Mouse (Mus musculus): ENCODE results near the gene Slc11a1. TPM values are rescaled to one million over a fixed set of nuclear protein-coding genes. Genes with fewer than 3 reads are reported as not detected.
A peak's percentile ranks its signal among the peaks of the same experiment; 100 is the strongest.

Slc11a1 gene
- polyA plus RNA-seq, 1 experiment from 2014 or later: 6.1 TPM

GRCm38 (mm10) chr1:74359952-74360517 lies 15.0 kb upstream of the Slc11a1 start:
- Histone ChIP-seq H3K4me3 (replicated peaks) (no peak overlapping the region), H3K27me3 (replicated peaks) (no peaks in the 10 kb centered on the region), H3K36me3 (no peaks in the 10 kb centered on the region), H3K4me1 (no peaks in the 10 kb centered on the region), H3K27ac (no peak overlapping the region), H3K9me3 (no peaks in the 10 kb centered on the region), H3K4me2 (no peak overlapping the region), H3K9ac (no peak overlapping the region)
- WGBS: 83% methylated on average over 5 of the region's 5 CpGs
- ATAC-seq (ENCODE audit: insufficient read depth, low FRiP score, low read depth): no peak

- H3K9me3 ChIP-seq: no peaks in the 10 kb centered on the region
- no peak within 1 kb of the TSS for H3K4me3 ChIP-seq (replicated peaks)
- H3K27me3 ChIP-seq (replicated peaks): no peaks in the 10 kb centered on the region
- H3K36me3 ChIP-seq: no peaks in the 10 kb centered on the region
- H3K9ac ChIP-seq: no peak within 1 kb of the TSS
- H3K4me1 ChIP-seq: no peaks in the 10 kb centered on the region
- H3K4me2 ChIP-seq: no peak within 1 kb of the TSS
- H3K27ac ChIP-seq: no peak within 1 kb of the TSS
- peak; percentile 21; the same call in 1 of the 2 replicates for ATAC-seq (ENCODE audit: insufficient read depth, low FRiP score, low read depth)
- 0% methylated on average over 2 of the region's 2 CpGs for WGBS
Measured at GRCm38 (mm10) chr1:74361812-74362211, 13.2 kb upstream of the Slc11a1 start, which contains the start of gene Catip. TSS of gene Catip (plus strand) at chr1:74362108.

GRCm38 (mm10) chr1:74362325-74363229 lies 12.4 kb upstream of the Slc11a1 start:
- Histone ChIP-seq H3K4me1 (no peaks in the 10 kb centered on the region; the same call in 1 of the 2 replicates), H3K27ac (no peak overlapping the region), H3K4me2 (no peak overlapping the region), H3K9me3 (no peaks in the 10 kb centered on the region), H3K36me3 (no peaks in the 10 kb centered on the region), H3K27me3 (replicated peaks) (no peaks in the 10 kb centered on the region), H3K9ac (no peak overlapping the region), H3K4me3 (replicated peaks) (no peak overlapping the region)
- 0 out of 2 replicates have a peak, but pooled peaks have one; percentile 12 for ATAC-seq (ENCODE audit: insufficient read depth, low FRiP score, low read depth)
- WGBS: 62% methylated on average over 17 of the region's 17 CpGs

GRCm38 (mm10) chr1:74363437-74363836 lies 11.6 kb upstream of the Slc11a1 start:
- Histone ChIP-seq H3K4me2 (no peak overlapping the region), H3K4me1 (no peaks in the 10 kb centered on the region; the same call in none of the 2 replicates), H3K27me3 (replicated peaks) (no peaks in the 10 kb centered on the region), H3K4me3 (replicated peaks) (no peak overlapping the region), H3K9me3 (no peaks in the 10 kb centered on the region), H3K9ac (no peak overlapping the region), H3K27ac (no peak overlapping the region), H3K36me3 (no peaks in the 10 kb centered on the region)
- ATAC-seq (ENCODE audit: insufficient read depth, low FRiP score, low read depth): no peak
- 64% methylated on average over 5 of the region's 5 CpGs for WGBS

- no peaks in the 10 kb centered on the region; the same call in none of the 2 replicates for H3K4me1 ChIP-seq
- H3K9me3 ChIP-seq: no peaks in the 10 kb centered on the region
- no peak overlapping the region for H3K9ac ChIP-seq
- ATAC-seq (ENCODE audit: insufficient read depth, low FRiP score, low read depth): no peak
- H3K4me3 ChIP-seq (replicated peaks): no peak overlapping the region
- H3K4me2 ChIP-seq: no peak overlapping the region
- H3K36me3 ChIP-seq: no peaks in the 10 kb centered on the region
- no peak overlapping the region for H3K27ac ChIP-seq
- no peaks in the 10 kb centered on the region for H3K27me3 ChIP-seq (replicated peaks)
- WGBS: 67% methylated on average over 8 of the region's 8 CpGs
Measured at GRCm38 (mm10) chr1:74364270-74364669, 10.7 kb upstream of the Slc11a1 start.

- no peak overlapping the region for H3K27ac ChIP-seq
- peak overlapping the region; percentile 34; the same call in 1 of the 2 replicates for H3K9ac ChIP-seq
- H3K4me3 ChIP-seq (replicated peaks): peak overlapping the region; percentile 38
- H3K4me1 ChIP-seq: no peaks in the 10 kb centered on the region; the same call in none of the 2 replicates
- H3K4me2 ChIP-seq: peak overlapping the region; percentile 79
- no peaks in the 10 kb centered on the region for H3K36me3 ChIP-seq
- WGBS: 11% methylated on average over 34 of the region's 34 CpGs
- H3K9me3 ChIP-seq: no peaks in the 10 kb centered on the region
- H3K27me3 ChIP-seq (replicated peaks): no peaks in the 10 kb centered on the region
- peak; percentile 82 for ATAC-seq (ENCODE audit: insufficient read depth, low FRiP score, low read depth)
Measured at GRCm38 (mm10) chr1:74367886-74368645, 6.9 kb upstream of the Slc11a1 start.

- Histone ChIP-seq H3K27ac (no peak overlapping the region), H3K4me2 (no peak overlapping the region), H3K4me3 (replicated peaks) (no peak overlapping the region), H3K9me3 (no peaks in the 10 kb centered on the region), H3K27me3 (replicated peaks) (no peaks in the 10 kb centered on the region), H3K4me1 (no peaks in the 10 kb centered on the region; the same call in none of the 2 replicates), H3K36me3 (no peaks in the 10 kb centered on the region), H3K9ac (no peak overlapping the region)
- WGBS: 44% methylated on average over 4 of the region's 4 CpGs
- no peak for ATAC-seq (ENCODE audit: insufficient read depth, low FRiP score, low read depth)
Measured at GRCm38 (mm10) chr1:74370040-74370439, 5.0 kb upstream of the Slc11a1 start.

GRCm38 (mm10) chr1:74373372-74373771 lies 1.6 kb upstream of the Slc11a1 start:
- Histone ChIP-seq H3K27me3 (replicated peaks) (no peaks in the 10 kb centered on the region), H3K4me3 (replicated peaks) (no peak overlapping the region), H3K9me3 (no peaks in the 10 kb centered on the region), H3K36me3 (no peaks in the 10 kb centered on the region), H3K9ac (no peak overlapping the region), H3K4me2 (no peak overlapping the region), H3K4me1 (peaks cover 5% of the 10 kb centered on the region; the same call in 1 of the 2 replicates), H3K27ac (no peak overlapping the region)
- 77% methylated on average over 4 of the region's 4 CpGs for WGBS
- ATAC-seq (ENCODE audit: insufficient read depth, low FRiP score, low read depth): no peak

- no peaks in the 10 kb centered on the region for H3K36me3 ChIP-seq
- 0 out of 2 replicates have a peak, but pooled peaks cover 5% of the 10 kb centered on the region for H3K4me1 ChIP-seq
- no peaks in the 10 kb centered on the region for H3K9me3 ChIP-seq
- H3K27ac ChIP-seq: no peak overlapping the region
- peak overlapping the region; percentile 3; the same call in 1 of the 2 replicates for H3K4me2 ChIP-seq
- WGBS: 71% methylated on average over 10 of the region's 10 CpGs
- ATAC-seq (ENCODE audit: insufficient read depth, low FRiP score, low read depth): no peak
- H3K4me3 ChIP-seq (replicated peaks): no peak overlapping the region; the same call in 1 of the 2 replicates
- no peaks in the 10 kb centered on the region for H3K27me3 ChIP-seq (replicated peaks)
- no peak overlapping the region for H3K9ac ChIP-seq
Measured at GRCm38 (mm10) chr1:74375561-74375960, 566 bp downstream of the Slc11a1 start.

- no peak for ATAC-seq (ENCODE audit: insufficient read depth, low FRiP score, low read depth)
- H3K4me1 ChIP-seq: 0 out of 2 replicates have a peak, but pooled peaks cover 5% of the 10 kb centered on the region
- no peak overlapping the region for H3K9ac ChIP-seq
- no peaks in the 10 kb centered on the region for H3K36me3 ChIP-seq
- H3K4me3 ChIP-seq (replicated peaks): no peak overlapping the region
- no peak overlapping the region for H3K27ac ChIP-seq
- H3K27me3 ChIP-seq (replicated peaks): no peaks in the 10 kb centered on the region
- H3K4me2 ChIP-seq: no peak overlapping the region
- WGBS: 79% methylated on average over 4 of the region's 4 CpGs
- no peaks in the 10 kb centered on the region for H3K9me3 ChIP-seq
Measured at GRCm38 (mm10) chr1:74376396-74376795, 1.4 kb downstream of the Slc11a1 start.

- 70% methylated on average over 7 of the region's 7 CpGs for WGBS
- Histone ChIP-seq H3K9ac (no peak overlapping the region), H3K9me3 (no peaks in the 10 kb centered on the region), H3K4me2 (no peak overlapping the region), H3K27me3 (replicated peaks) (no peaks in the 10 kb centered on the region), H3K4me1 (0 out of 2 replicates have a peak, but pooled peaks cover 5% of the 10 kb centered on the region), H3K4me3 (replicated peaks) (no peak overlapping the region), H3K27ac (no peak overlapping the region), H3K36me3 (no peaks in the 10 kb centered on the region)
- ATAC-seq (ENCODE audit: insufficient read depth, low FRiP score, low read depth): no peak
Measured at GRCm38 (mm10) chr1:74379058-74379504, 4.1 kb downstream of the Slc11a1 start.

All from stomach, embryonic 15.5 days (tissue).